Mouse (Mus musculus) ES-E14 (cell line): ENCODE data around the gene Kifc3.

Experiments used
- CHD2 ChIP-seq: IDR thresholded peaks from 2 replicates; pipeline ENCODE4 v1.6.1; 2014; ENCODE audit warnings: mild to moderate bottlenecking, low read depth, low read length, inconsistent platforms
- ZC3H11A ChIP-seq: IDR thresholded peaks from 2 replicates; pipeline ENCODE4 v1.6.1; 2012; ENCODE audit warnings: low read depth, mild to moderate bottlenecking, inconsistent platforms, low read length, borderline replicate concordance

DNA sequence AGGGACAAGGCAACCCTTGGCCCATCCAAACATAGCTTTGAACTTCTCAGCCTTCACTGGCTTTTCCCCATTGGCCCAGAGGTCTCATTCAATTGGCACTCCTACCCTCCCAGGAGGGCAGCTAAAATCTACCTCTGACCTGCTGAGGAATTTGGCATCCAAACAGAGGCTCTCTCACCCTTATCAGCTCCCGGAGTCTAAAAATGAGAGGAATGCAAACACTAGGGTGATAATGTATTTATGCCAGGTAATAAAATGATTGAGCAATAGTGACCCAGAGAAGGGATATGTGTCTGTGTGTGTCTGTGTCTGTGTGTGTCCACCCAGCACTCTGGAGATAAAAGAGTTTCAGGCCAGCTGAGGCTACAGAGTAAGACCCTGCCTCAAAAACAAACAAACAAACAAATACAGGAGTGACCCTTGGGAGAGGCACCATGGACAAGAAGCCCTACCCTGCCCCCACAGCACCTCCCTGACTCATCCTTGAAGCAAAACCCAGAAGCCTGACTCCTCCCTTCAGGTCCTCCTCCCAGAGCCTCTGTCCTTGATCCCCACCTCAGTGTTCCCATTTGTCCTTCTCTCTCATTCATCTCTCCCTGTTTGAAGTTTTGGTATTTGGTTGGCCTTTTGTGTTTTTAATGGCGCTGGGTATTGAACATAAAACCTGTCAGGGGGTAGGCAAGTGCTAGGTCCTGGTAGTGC lies 56.4 kb downstream of the Kifc3 start:
- TF ChIP-seq ZC3H11A (no peak), CHD2 (no peak)
